Mouse (Mus musculus): ENCODE measurements around the gene Trim28. TPM values are rescaled to one million over a fixed set of nuclear protein-coding genes. Genes with fewer than 3 reads are reported as not detected.

Gene Trim28
- total and polyA plus RNA-seq, 3 experiments, result 104 to 1,160 (median 702) TPM

DNA sequence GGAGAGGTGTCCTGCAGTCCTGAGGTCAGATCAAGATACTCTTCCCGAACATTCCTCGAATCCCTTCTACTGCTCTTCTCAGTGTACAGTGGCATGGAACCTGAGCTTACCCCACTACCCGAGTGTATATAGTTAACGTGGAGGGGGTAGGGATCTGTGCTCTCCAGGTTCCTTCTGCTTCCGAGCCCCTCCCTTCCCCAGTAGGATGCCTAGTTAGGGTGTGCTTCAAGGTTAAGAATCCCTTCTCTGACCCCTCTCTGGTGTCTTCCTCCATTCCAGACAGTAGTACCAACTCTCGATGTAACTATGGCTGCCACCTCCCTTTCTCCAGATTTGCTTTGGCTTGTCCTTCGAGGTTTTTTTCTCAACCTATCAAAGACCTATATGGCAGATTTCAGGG is 18.6 kb upstream of the Trim28 start:
- Histone ChIP-seq H3K9me3 (replicated peaks; ENCODE audit: insufficient read depth, low read length) (no peaks in the 10 kb centered on the region), H3K27me3 (ENCODE audit: control insufficient read depth in 1 of 2, insufficient read depth in 2 of 2, low read length in 2 of 2) (no peaks in the 10 kb centered on the region), H3K79me2 (ENCODE audit: control insufficient read depth, insufficient read depth, low read length, poor library complexity) (no peaks in the 10 kb centered on the region; the same call in none of the 2 replicates), H3K9ac (ENCODE audit: control insufficient read depth, low read depth, low read length, poor library complexity, severe bottlenecking) (no peak overlapping the region), H3K4me3 (ENCODE audit: control insufficient read depth in 1 of 2, insufficient read depth in 1 of 2, low read depth in 2 of 2, low read length in 2 of 2) (no peak overlapping the region), H3K27ac (ENCODE audit: control insufficient read depth, low read depth, low read length) (no peak overlapping the region), H3K4me1 (ENCODE audit: control insufficient read depth in 1 of 2, insufficient read depth in 2 of 2, low read length in 2 of 2) (peaks cover 0 to 15% of the 10 kb centered on the region in 2 experiments; a peak in 2 of 4 replicates), H3K36me3 (ENCODE audit: control insufficient read depth in 1 of 2, insufficient read depth in 2 of 2, low read length in 2 of 2) (peaks cover 0 to 11% of the 10 kb centered on the region in 2 experiments; a peak in 2 of 4 replicates)
- DNase-seq (ENCODE audit: low read depth, low spot score), result no peak
- TF ChIP-seq CTCF (IDR thresholded peaks at IDR 0.05 in 2 of 3, conservative IDR thresholded peaks at IDR 0.05 in 1 of 3; ENCODE audit: control insufficient read depth in 1 of 3, insufficient read depth in 1 of 3, low read depth in 2 of 3, low read length in 3 of 3, poor library complexity in 1 of 3, severe bottlenecking in 1 of 3) (no peak), HCFC1 (IDR thresholded peaks at IDR 0.05; ENCODE audit: low read depth, low read length) (no peak), CHD1 (IDR thresholded peaks at IDR 0.05; ENCODE audit: low read depth, low read length) (no peak), ETS1 (IDR thresholded peaks at IDR 0.05; ENCODE audit: low read depth, low read length) (no peak), ZMIZ1 (IDR thresholded peaks at IDR 0.05; ENCODE audit: low read depth, low read length) (no peak), MAX (IDR thresholded peaks at IDR 0.05; ENCODE audit: low read length) (no peak), EP300 (IDR thresholded peaks at IDR 0.05; ENCODE audit: low read depth in 1 of 2, low read length in 2 of 2) (no peak), POLR2A (IDR thresholded peaks at IDR 0.05; ENCODE audit: control insufficient read depth in 1 of 2, insufficient read depth in 1 of 2, low read depth in 1 of 2, low read length in 2 of 2, poor library complexity in 1 of 2) (no peak), UBTF (IDR thresholded peaks at IDR 0.05; ENCODE audit: borderline replicate concordance, insufficient read depth, low read depth, low read length) (no peak), ZKSCAN1 (IDR thresholded peaks at IDR 0.05; ENCODE audit: low read depth, low read length) (no peak)

DNA sequence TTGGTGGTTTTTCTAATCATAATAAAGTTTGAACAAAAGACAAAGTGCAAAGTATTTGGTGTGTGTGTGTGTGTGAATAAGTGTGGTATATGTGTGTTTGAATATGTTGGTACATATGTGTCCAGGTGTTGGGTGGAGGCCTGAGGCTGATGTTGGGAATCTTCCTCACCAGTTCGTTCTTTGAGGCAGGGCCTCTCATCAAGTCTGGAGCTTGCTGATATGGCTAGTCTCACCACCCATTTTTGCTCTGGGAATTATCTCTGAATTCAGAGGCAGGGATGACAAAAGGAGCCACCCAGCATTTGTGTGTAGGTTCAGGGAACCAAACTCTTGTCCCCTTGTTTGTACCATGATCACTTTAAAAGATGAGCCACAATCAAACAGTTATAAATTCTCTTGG is 13.2 kb upstream of the Trim28 start:
- no peak overlapping the region for H3K4me3 ChIP-seq (ENCODE audit: control insufficient read depth in 1 of 2, insufficient read depth in 1 of 2, low read depth in 2 of 2, low read length in 2 of 2)
- no peak overlapping the region for H3K9ac ChIP-seq (ENCODE audit: control insufficient read depth, low read depth, low read length, poor library complexity, severe bottlenecking)
- DNase-seq (ENCODE audit: low read depth, low spot score), result no peak
- no peaks in the 10 kb centered on the region for H3K27me3 ChIP-seq (ENCODE audit: control insufficient read depth in 1 of 2, insufficient read depth in 2 of 2, low read length in 2 of 2)
- no peak for TF ChIP-seq GATA1 (IDR thresholded peaks at IDR 0.05; ENCODE audit: low read depth, low read length)
- TF ChIP-seq TBP (IDR thresholded peaks at IDR 0.05; ENCODE audit: low read depth, low read length), result no peak
- no peak for TF ChIP-seq EP300 (IDR thresholded peaks at IDR 0.05; ENCODE audit: low read depth in 1 of 2, low read length in 2 of 2)
- TF ChIP-seq BHLHE40 (IDR thresholded peaks at IDR 0.05; ENCODE audit: borderline replicate concordance, low read depth, low read length), result no peak
- no peak for TF ChIP-seq SMC3 (IDR thresholded peaks at IDR 0.05; ENCODE audit: low read depth, low read length)
- TF ChIP-seq MYB (IDR thresholded peaks at IDR 0.05; ENCODE audit: low read depth, low read length), result no peak
- no peak overlapping the region for H3K27ac ChIP-seq (ENCODE audit: control insufficient read depth, low read depth, low read length)
- H3K36me3 ChIP-seq (ENCODE audit: control insufficient read depth in 1 of 2, insufficient read depth in 2 of 2, low read length in 2 of 2), result peaks cover 0 to 2% of the 10 kb centered on the region in 2 experiments; a peak in 2 of 4 replicates
- H3K9me3 ChIP-seq (replicated peaks; ENCODE audit: insufficient read depth, low read length), result no peaks in the 10 kb centered on the region
- H3K4me1 ChIP-seq (ENCODE audit: control insufficient read depth in 1 of 2, insufficient read depth in 2 of 2, low read length in 2 of 2), result peaks cover 2 to 8% of the 10 kb centered on the region in 2 experiments; a peak in 3 of 4 replicates
- no peaks in the 10 kb centered on the region for H3K79me2 ChIP-seq (ENCODE audit: control insufficient read depth, insufficient read depth, low read length, poor library complexity)

DNA sequence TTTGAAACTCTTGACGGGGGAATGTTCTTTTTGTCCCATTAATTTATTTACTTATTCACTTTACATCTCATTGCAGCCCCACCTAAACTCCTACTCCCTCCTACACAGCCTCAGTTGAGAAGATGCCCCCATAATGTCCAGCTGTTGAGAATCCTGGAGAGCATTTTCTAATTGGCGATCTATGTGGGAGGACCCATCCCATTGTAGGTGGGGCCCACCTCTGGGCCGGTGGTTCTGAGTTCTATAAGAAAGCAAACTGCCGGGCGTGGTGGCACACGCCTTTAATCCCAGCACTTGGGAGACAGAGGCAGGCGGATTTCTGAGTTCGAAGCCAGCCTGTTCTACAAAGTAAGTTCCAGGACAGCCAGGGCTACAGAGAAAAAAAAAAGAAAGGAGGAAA is 12.0 kb upstream of the Trim28 start:
- DNase-seq (ENCODE audit: low read depth, low spot score), result no peak
- Histone ChIP-seq H3K36me3 (ENCODE audit: control insufficient read depth in 1 of 2, insufficient read depth in 2 of 2, low read length in 2 of 2) (peaks cover 0 to 2% of the 10 kb centered on the region in 2 experiments; a peak in 2 of 4 replicates), H3K4me3 (ENCODE audit: control insufficient read depth in 1 of 2, insufficient read depth in 1 of 2, low read depth in 2 of 2, low read length in 2 of 2) (no peak overlapping the region), H3K9me3 (replicated peaks; ENCODE audit: insufficient read depth, low read length) (no peaks in the 10 kb centered on the region), H3K4me1 (ENCODE audit: control insufficient read depth in 1 of 2, insufficient read depth in 2 of 2, low read length in 2 of 2) (peaks cover 2 to 8% of the 10 kb centered on the region in 2 experiments; a peak in 3 of 4 replicates), H3K27ac (ENCODE audit: control insufficient read depth, low read depth, low read length) (no peak overlapping the region), H3K9ac (ENCODE audit: control insufficient read depth, low read depth, low read length, poor library complexity, severe bottlenecking) (no peak overlapping the region), H3K27me3 (ENCODE audit: control insufficient read depth in 1 of 2, insufficient read depth in 2 of 2, low read length in 2 of 2) (no peaks in the 10 kb centered on the region), H3K79me2 (ENCODE audit: control insufficient read depth, insufficient read depth, low read length, poor library complexity) (no peaks in the 10 kb centered on the region)
- TF ChIP-seq CHD1 (IDR thresholded peaks at IDR 0.05; ENCODE audit: low read depth, low read length) (no peak), ZC3H11A (IDR thresholded peaks at IDR 0.05; ENCODE audit: low read depth, low read length) (no peak), ETS1 (IDR thresholded peaks at IDR 0.05; ENCODE audit: low read depth, low read length) (no peak), CTCF (IDR thresholded peaks at IDR 0.05 in 2 of 3, conservative IDR thresholded peaks at IDR 0.05 in 1 of 3; ENCODE audit: control insufficient read depth in 1 of 3, insufficient read depth in 1 of 3, low read depth in 2 of 3, low read length in 3 of 3, poor library complexity in 1 of 3, severe bottlenecking in 1 of 3) (no peak), SIN3A (IDR thresholded peaks at IDR 0.05; ENCODE audit: low read length) (no peak)

All from MEL (cell line).